Mouse (Mus musculus): ENCODE measurements at regions not wholly inside any gene's neighbourhood (a gene's known extent, or its start where the extent isn't known, plus 50 kb on each side); places are given as distances from the start of the nearest gene placed in this dataset.

DNA sequence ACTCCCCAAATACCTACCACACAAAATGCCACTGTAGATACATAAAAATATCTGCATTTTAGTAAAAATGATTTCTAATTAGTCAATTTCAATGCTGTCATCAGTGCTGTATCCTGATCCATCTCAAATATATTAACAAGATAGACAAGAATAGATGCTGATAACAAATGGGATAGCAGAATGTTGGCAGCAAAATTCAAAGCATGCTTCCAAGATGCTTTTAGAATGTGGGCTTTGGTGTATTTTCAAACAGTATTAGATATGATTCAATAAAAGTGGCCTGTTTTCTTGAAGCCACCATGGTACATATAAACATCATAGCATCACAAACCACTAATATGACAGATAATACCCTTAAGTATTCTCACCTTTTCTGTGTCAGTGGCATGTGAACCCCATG is 597.6 kb downstream of the Cenpc1 start:
- Histone ChIP-seq H3K4me2 (replicated peaks; ENCODE audit: low read depth, low read length, severe bottlenecking) (no peak overlapping the region), H3K27ac (replicated peaks; ENCODE audit: low read depth, low read length) (no peak overlapping the region), H3K9me3 (ENCODE audit: control insufficient read depth, low read length) (no peaks in the 10 kb centered on the region), H3K9ac (ENCODE audit: low read depth, low read length, severe bottlenecking) (no peak overlapping the region), H3K27me3 (ENCODE audit: control insufficient read depth, insufficient read depth, low read length) (no peaks in the 10 kb centered on the region), H3K4me3 (replicated peaks; ENCODE audit: low read length) (no peak overlapping the region), H3K4me1 (ENCODE audit: control insufficient read depth, insufficient read depth, low read length) (no peaks in the 10 kb centered on the region), H3K36me3 (ENCODE audit: control insufficient read depth, insufficient read depth, low read length) (no peaks in the 10 kb centered on the region)
- no peak for TF ChIP-seq POLR2A (IDR thresholded peaks at IDR 0.05; ENCODE audit: borderline replicate concordance, extremely low read depth, insufficient read depth, insufficient read length)
- DNase-seq (ENCODE audit: low spot score) (no peak), ATAC-seq (ENCODE audit: low FRiP score, low read depth) (no peak)

DNA sequence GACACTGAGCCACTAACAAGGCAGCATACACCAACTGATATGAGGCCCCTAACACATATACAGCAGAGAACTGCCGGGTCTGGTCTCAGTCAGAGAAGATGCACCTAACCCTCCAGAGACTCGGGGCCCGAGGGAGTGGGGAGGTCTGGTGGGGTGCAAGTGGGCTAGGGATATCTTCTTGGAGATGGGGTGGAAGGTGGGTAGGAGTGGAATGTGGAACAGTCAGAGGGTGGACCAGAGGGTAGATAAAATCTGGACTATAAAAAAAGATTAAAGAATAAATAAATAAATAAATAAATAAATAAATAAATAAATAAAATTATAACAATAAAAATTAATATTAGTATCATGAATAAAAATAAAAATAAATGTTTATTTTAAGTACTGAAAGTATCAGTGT is 598.2 kb downstream of the Cenpc1 start:
- Histone ChIP-seq H3K4me2 (replicated peaks; ENCODE audit: low read depth, low read length, severe bottlenecking) (no peak overlapping the region), H3K9me3 (ENCODE audit: control insufficient read depth, low read length) (no peaks in the 10 kb centered on the region), H3K9ac (ENCODE audit: low read depth, low read length, severe bottlenecking) (no peak overlapping the region), H3K4me1 (ENCODE audit: control insufficient read depth, insufficient read depth, low read length) (no peaks in the 10 kb centered on the region), H3K4me3 (replicated peaks; ENCODE audit: low read length) (no peak overlapping the region), H3K27me3 (ENCODE audit: control insufficient read depth, insufficient read depth, low read length) (no peaks in the 10 kb centered on the region), H3K36me3 (ENCODE audit: control insufficient read depth, insufficient read depth, low read length) (no peaks in the 10 kb centered on the region), H3K27ac (replicated peaks; ENCODE audit: low read depth, low read length) (no peak overlapping the region)
- DNase-seq (ENCODE audit: low spot score) (no peak), ATAC-seq (ENCODE audit: low FRiP score, low read depth) (no peak)
- WGBS: 88% methylated on average over 3 of the region's 3 CpGs
- TF ChIP-seq POLR2A (IDR thresholded peaks at IDR 0.05; ENCODE audit: borderline replicate concordance, extremely low read depth, insufficient read depth, insufficient read length): no peak
